Mouse (Mus musculus) spleen, adult 2 months (tissue): ENCODE results near the gene 0610030E20Rik. TPM values are rescaled to one million over a fixed set of nuclear protein-coding genes. Genes with fewer than 3 reads are reported as not detected.

Source experiments
- DNase-seq, 2 experiments: peaks; one replicate each; pipeline versions ENCODE4 v3.0.0 to v3.0.0-alpha.2; 2012 to 2021; ENCODE audit warnings: low spot score in 2 of 2, low read depth in 1 of 2
- H3K27ac ChIP-seq: fragments of 200-500 bp; 2 replicates; pipeline ENCODE4 v1.5.1; 2012; ENCODE audit warnings: low read length, inconsistent platforms; ENCODE audit not compliant: insufficient read depth
- H3K27me3 ChIP-seq: fragments of 200-500 bp; 2 replicates; pipeline ENCODE4 v1.6.1; 2012; ENCODE audit warnings: mild to moderate bottlenecking, moderate library complexity, low read length, inconsistent platforms; ENCODE audit not compliant: control insufficient read depth, insufficient read depth
- H3K36me3 ChIP-seq: fragments of 200-500 bp; 2 replicates; pipeline ENCODE4 v1.6.1; 2012; ENCODE audit warnings: mild to moderate bottlenecking, low read length, inconsistent platforms; ENCODE audit not compliant: control insufficient read depth, insufficient read depth
- H3K4me1 ChIP-seq: fragments of 200-500 bp; 2 replicates; pipeline ENCODE4 v1.6.1; 2011; ENCODE audit warnings: inconsistent platforms; ENCODE audit not compliant: control insufficient read depth, insufficient read depth, insufficient read length
- H3K4me3 ChIP-seq: fragments of 200-500 bp; 2 replicates; pipeline ENCODE4 v1.5.1; 2011; ENCODE audit warnings: mild to moderate bottlenecking, inconsistent platforms; ENCODE audit not compliant: insufficient read depth, insufficient read length; ENCODE audit errors: extremely low read depth
- CTCF ChIP-seq: fragments of 200-500 bp; IDR thresholded peaks from 2 replicates; pipeline ENCODE4 v1.5.1; 2011; ENCODE audit warnings: mild to moderate bottlenecking, inconsistent platforms; ENCODE audit not compliant: insufficient read depth, insufficient read length, insufficient replicate concordance; ENCODE audit errors: extremely low read depth
- POLR2A ChIP-seq: fragments of 200-500 bp; IDR thresholded peaks from 2 replicates; pipeline ENCODE4 v1.6.1; 2011; ENCODE audit warnings: low read depth, low read length, inconsistent platforms
- WGBS: fragments of 180-500 bp; shearing (Covaris S2); methylation state at CpG from one replicate; pipeline ENCODE4 v1.1.7; 2018; 5-methylcytosine and 5-hydroxymethylcytosine counted together
- polyA plus RNA-seq: library from polyadenylated mRNA; depleted of rRNA; stranded (reverse); fragments of >200 nt; gene quantifications from 2 replicates; pipeline ENCODE4 v1.2.3, GENCODE M21; 2012

Gene 0610030E20Rik
- polyA plus RNA-seq, 1 experiment: 19.9 TPM

DNA sequence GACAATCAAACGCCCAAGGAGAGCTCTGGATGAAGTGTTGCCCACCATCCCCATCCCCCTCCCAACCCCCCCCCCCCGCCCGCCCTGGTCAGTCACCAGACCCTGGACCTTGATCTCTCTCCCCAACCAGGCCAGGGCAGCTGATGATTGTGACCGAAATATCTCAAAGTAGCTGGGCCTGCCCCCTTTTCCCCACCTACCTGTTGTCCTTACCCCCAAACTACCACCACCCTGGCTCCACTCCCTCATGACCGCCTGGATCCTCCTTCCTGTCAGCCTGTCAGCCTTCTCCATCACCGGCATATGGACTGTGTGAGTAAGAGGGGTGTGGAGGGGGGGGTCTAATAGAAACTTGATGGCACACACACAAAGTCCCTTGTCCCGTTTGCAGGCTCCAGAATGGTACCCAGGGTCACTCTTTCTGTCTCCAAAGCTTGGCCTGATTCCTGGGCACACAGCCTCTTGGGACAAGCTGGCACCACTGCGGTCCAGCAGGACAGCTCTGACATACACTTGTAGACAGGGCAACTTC is 8.9 kb downstream of the 0610030E20Rik start:
- no peak for TF ChIP-seq CTCF
- TF ChIP-seq POLR2A: no peak
- Histone ChIP-seq H3K27ac (no peak overlapping the region), H3K4me3 (peak overlapping the region; percentile 65), H3K27me3 (peaks cover 3% of the 10 kb centered on the region; the same call in 1 of the 2 replicates), H3K36me3 (peaks cover 17% of the 10 kb centered on the region), H3K4me1 (peaks cover 9% of the 10 kb centered on the region; the same call in 1 of the 2 replicates)
- no peak for DNase-seq
- WGBS: 79% methylated on average over 6 of the region's 8 CpGs

DNA sequence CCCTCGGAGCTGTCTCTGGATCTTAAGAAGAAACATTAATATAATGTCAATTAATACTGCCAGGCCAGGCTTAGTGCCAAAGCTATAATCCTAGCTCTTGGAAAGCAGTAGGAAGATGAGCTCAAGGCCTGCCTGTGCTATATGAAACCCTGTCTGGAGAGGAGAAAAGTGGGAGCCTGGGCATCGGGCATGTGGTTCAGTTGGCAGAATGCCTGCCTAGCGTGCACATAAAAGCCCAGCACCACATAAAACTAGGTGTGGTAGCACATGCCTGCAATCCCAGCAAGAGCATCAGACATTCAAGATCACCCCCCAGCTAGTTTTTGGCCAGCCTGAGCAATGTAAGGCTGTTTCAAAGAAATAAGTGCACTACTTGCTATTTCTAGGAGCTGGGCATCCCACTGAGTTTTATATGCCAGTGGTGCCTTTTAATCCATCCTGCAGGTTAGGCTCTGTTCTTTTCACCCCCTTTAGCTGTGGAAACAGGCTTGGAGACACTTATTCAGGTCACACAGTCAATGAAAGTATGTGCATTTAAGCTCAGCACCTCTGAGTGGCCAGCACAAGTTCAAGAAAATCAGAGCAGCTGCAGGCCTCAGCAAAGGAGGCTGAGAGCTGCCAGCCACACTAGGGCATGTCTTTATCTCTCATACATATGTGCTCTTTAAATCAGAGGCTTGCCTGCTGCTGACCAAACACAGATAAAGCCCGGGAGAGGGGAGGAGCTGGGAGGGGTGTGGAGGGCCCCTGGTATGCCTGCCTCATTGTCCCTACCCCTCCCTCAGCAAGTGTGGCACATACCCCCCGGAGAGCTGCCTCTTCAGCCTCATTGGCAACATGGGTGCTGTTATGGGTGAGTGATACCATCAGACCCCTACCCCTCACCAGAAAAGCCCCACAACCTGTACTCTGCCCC is 10.3 kb downstream of the 0610030E20Rik start:
- Histone ChIP-seq H3K4me3 (no peak overlapping the region), H3K36me3 (peaks cover 15% of the 10 kb centered on the region), H3K4me1 (peaks cover 11% of the 10 kb centered on the region; the same call in 1 of the 2 replicates), H3K27me3 (peaks cover 3% of the 10 kb centered on the region; the same call in 1 of the 2 replicates), H3K27ac (no peak overlapping the region)
- WGBS: 84% methylated on average over 5 of the region's 5 CpGs
- no peak for TF ChIP-seq CTCF
- no peak for TF ChIP-seq POLR2A
- DNase-seq: no peak

- TF ChIP-seq CTCF (no peak), POLR2A (no peak)
- DNase-seq: no peak
- Histone ChIP-seq H3K27ac (no peak overlapping the region), H3K36me3 (peaks cover 15% of the 10 kb centered on the region), H3K4me1 (peaks cover 11% of the 10 kb centered on the region; the same call in 1 of the 2 replicates), H3K27me3 (peaks cover 3% of the 10 kb centered on the region; the same call in 1 of the 2 replicates), H3K4me3 (no peak overlapping the region)
- 96% methylated on average over 10 of the region's 10 CpGs for WGBS
Observed at GRCm38 (mm10) chr6:72358086-72358764, 11.1 kb downstream of the 0610030E20Rik start.

DNA sequence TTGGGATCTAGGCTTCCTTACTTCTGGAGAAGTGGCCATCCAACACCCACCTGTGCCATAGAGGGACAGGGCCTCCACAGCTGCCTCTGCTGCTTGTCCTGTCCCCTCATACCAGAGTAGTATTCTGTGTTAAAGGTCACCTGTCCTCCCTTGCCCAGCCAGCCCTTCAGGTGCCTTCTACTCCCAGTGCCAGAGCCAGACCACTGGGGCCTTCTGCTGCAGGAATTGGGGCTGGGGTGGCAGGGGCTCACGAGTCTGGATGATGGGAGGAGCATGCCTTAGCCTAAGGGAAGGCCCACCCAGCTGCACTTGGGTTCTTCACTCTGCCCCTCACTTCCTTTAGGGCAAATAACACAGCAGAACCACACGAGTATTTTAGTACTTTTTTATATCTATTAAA is 12.2 kb downstream of the 0610030E20Rik start:
- Histone ChIP-seq H3K4me1 (peaks cover 11% of the 10 kb centered on the region; the same call in 1 of the 2 replicates), H3K27ac (no peak overlapping the region), H3K36me3 (peaks cover 15% of the 10 kb centered on the region), H3K27me3 (peaks cover 3% of the 10 kb centered on the region; the same call in 1 of the 2 replicates), H3K4me3 (no peak overlapping the region)
- DNase-seq: no peak
- WGBS: 82% methylated on average over 2 of the region's 2 CpGs
- no peak for TF ChIP-seq CTCF
- no peak for TF ChIP-seq POLR2A

DNA sequence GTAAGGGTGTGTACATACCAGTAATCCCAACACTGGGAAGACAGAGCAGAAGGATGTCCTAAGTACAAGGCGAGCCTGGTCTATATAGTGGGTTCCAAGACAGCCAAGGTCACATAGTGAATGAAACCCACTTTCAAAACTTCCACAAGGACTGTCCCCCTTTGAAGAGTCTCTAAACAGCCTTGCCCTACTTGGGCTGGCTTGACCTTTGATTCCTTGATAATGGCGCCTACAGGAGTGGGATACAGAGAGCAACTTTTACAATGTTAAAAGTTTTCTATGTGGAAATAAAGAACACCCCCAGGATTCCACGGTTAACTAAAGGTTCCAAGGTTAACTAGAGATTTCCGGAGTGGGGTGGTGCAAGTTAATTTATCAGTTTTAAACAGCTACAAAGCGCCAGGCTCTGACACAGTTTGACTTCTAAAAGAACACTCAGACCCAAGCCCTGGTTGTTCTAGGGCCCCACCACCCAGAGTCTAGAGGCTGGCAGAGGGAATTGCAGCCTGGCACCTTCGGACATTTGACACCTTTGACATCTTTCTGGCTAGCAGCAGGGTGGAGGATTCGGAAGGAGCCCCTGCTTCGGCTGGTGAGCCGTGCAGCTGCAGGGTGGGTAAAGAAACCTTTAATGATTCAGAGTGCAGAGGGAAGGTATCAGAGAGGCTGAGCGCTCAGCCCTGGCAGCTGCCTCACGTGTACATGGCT is 12.9 kb downstream of the 0610030E20Rik start:
- TF ChIP-seq POLR2A: no peak
- TF ChIP-seq CTCF: no peak
- DNase-seq: no peak
- peaks cover 3% of the 10 kb centered on the region; the same call in 1 of the 2 replicates for H3K27me3 ChIP-seq
- peaks cover 15% of the 10 kb centered on the region for H3K36me3 ChIP-seq
- no peak overlapping the region for H3K27ac ChIP-seq
- no peak overlapping the region for H3K4me3 ChIP-seq
- peaks cover 7% of the 10 kb centered on the region; the same call in 1 of the 2 replicates for H3K4me1 ChIP-seq
- 93% methylated on average over 11 of the region's 11 CpGs for WGBS

DNA sequence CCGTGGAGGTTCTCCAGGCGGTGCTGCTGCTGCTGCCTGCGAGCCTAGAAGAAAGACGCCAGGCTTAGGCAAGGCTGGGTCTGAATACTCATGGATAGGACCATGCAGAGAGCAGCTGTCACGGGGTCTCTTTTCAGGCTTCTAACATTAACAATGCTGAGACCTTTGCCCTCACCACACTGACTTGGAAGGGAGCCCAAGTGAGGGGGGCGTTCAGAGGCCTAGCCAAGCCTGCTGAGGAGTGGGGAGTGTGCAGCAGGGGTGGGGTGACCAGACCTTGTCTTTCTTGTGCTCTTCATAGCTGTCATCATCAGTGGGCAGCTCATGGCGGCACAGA is 13.4 kb downstream of the 0610030E20Rik start:
- DNase-seq: no peak
- H3K4me1 ChIP-seq: peaks cover 6% of the 10 kb centered on the region; the same call in 1 of the 2 replicates
- TF ChIP-seq CTCF (no peak), POLR2A (no peak)
- H3K27me3 ChIP-seq: no peaks in the 10 kb centered on the region
- no peak overlapping the region for H3K4me3 ChIP-seq
- peaks cover 15% of the 10 kb centered on the region for H3K36me3 ChIP-seq
- no peak overlapping the region for H3K27ac ChIP-seq
- 92% methylated on average over 7 of the region's 7 CpGs for WGBS
